Mouse (Mus musculus) testis, adult 10 weeks (tissue): Measurements from ENCODE around the gene Elovl2. TPM values are rescaled to one million over a fixed set of nuclear protein-coding genes. Genes with fewer than 3 reads are reported as not detected.

Experiments used
- polyA plus RNA-seq: library from polyadenylated mRNA; stranded (reverse); fragments of 350-450 nt; fragmentation: Illumina TruSeq; extraction: RNeasy Lipid Tissue Mini Kit (QIAGEN cat#74804); gene quantifications from one replicate; pipeline ENCODE4 v1.2.3, GENCODE M21; 2014; ENCODE audit warnings: low read depth, low replicate concordance

Gene Elovl2
- polyA plus RNA-seq, result 224 TPM

DNA sequence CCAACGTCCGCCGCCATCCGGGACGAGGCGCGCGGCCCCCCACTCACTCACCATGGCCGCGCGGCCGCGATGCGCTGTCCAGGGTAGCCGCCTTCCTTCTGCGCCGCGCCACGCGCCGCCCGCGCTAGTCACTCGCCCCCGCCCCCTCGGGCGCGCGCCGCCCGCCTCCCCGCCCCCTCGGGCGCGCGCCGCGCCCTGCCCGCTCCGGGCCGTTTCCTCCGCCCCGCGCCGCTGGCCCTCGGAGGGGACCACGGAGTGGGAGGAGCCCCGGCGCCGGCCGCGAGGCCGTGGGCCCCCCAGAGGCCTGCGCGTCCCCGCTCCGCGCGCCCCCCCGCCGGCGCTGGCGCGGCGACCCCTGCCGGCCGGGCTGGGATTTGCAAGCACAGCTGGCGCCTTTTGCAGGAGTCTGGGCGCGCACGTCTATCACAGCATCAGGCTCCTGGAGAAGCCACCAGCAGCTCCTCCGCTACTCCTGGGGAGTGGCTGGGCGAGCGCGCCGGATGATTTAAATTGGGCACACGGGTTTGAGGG lies at the start of gene Elovl2:
Gene Elovl2 (minus strand): TSS at position 102 of the 531 bp plus-strand sequence.

DNA sequence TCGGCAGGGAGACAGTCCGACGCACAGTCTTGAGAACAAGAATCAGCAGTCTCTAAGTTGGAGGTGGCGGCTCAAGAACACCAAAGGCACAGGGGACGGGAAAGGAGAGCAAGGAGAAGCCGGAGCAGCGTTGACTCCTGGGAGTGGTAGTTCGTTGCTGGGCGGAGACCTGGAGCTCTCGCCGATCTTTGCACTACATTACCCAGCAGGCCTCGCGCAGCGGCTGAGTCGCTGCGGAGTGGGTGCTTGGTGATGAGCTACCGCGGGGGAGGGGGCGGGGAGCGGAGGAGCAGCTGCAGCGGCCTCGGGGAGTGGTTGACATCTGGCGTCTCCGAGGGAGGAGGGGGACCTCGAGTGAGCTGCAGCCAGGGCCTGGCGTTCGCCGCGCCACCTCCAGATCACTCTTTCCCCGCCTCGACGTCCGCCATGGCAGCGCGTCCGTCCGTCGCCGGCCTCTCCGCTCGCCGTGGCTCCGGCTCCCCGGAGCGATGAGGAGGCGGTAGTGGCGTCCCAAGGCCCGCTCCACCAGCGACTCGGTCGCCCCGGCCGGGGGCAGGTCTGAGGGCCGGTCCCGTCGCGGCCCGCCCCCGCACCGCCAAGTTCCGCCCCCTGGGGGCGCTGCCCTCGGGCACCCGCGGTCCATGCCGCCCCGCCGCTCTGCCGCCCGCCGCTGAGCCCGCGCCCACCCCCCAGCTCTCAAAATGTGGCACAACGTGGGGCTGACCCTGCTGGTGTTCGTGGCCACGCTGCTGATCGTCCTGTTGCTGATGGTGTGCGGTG lies 29.5 kb upstream of the Elovl2 start, which contains the start of gene Smim13:
Gene Smim13 (plus strand): TSS at position 307 of the 780 bp plus-strand sequence.

Other genes starting within 250 kb of the Elovl2 start
- gene Pak1ip1, start 219.4 kb downstream of the Elovl2 start, polyA plus RNA-seq, result 46.7 TPM
- 7.4 TPM for gene Tmem14c, start 204.1 kb downstream of the Elovl2 start, polyA plus RNA-seq
- gene Mak, start 140.7 kb downstream of the Elovl2 start, polyA plus RNA-seq, result 262 TPM
- not detected for gene Gcm2, start 109.4 kb downstream of the Elovl2 start, polyA plus RNA-seq
- 0.48 TPM for gene Sycp2l, start 106.1 kb downstream of the Elovl2 start, polyA plus RNA-seq
- 77.3 TPM for gene Smim13, start 29.4 kb upstream of the Elovl2 start, polyA plus RNA-seq
- not detected for gene Gm17364, start 53.6 kb upstream of the Elovl2 start, polyA plus RNA-seq